Mouse (Mus musculus) limb, embryonic 11.5 days (tissue): ENCODE results near the gene Mknk2. TPM values are rescaled to one million over a fixed set of nuclear protein-coding genes. Genes with fewer than 3 reads are reported as not detected.

ENCODE experiments used
- ATAC-seq: fragments of 200-750 bp; cut with Nextera tagmentation; 2 replicates; pipeline ENCODE4 v1.8.0; 2017; ENCODE audit warnings: low read depth; ENCODE audit not compliant: insufficient number of reproducible peaks, low FRiP score, low TSS enrichment
- DNase-seq: peaks from one replicate; pipeline ENCODE4 v3.0.0-alpha.2; 2015; ENCODE audit warnings: low spot score
- H3K27ac ChIP-seq: fragments of 300-500 bp; sonication (generic); replicated peaks from 2 replicates; pipeline ENCODE4 v1.5.1; 2014; ENCODE audit warnings: low read depth, mild to moderate bottlenecking, low read length
- H3K27me3 ChIP-seq: fragments of 300-500 bp; sonication (generic); 2 replicates; pipeline ENCODE4 v1.6.1; 2014; ENCODE audit warnings: mild to moderate bottlenecking, low read length, mixed read lengths; ENCODE audit not compliant: control insufficient read depth, insufficient read depth
- H3K36me3 ChIP-seq: fragments of 300-500 bp; sonication (generic); 2 replicates; pipeline ENCODE4 v1.6.1; 2014; ENCODE audit warnings: mild to moderate bottlenecking, low read length, moderate library complexity, mixed read lengths; ENCODE audit not compliant: control insufficient read depth, insufficient read depth
- H3K4me1 ChIP-seq: fragments of 300-500 bp; sonication (generic); 2 replicates; pipeline ENCODE4 v1.6.1; 2014; ENCODE audit warnings: low read length, mixed read lengths; ENCODE audit not compliant: control insufficient read depth, insufficient read depth
- H3K4me2 ChIP-seq: fragments of 300-500 bp; sonication (generic); 2 replicates; pipeline ENCODE4 v1.6.1; 2014; ENCODE audit warnings: low read depth, mild to moderate bottlenecking, moderate library complexity; ENCODE audit not compliant: severe bottlenecking
- H3K4me3 ChIP-seq: fragments of 300-500 bp; sonication (generic); 2 replicates; pipeline ENCODE4 v1.5.1; 2014; ENCODE audit warnings: low read depth, low read length
- H3K9ac ChIP-seq: fragments of 300-500 bp; sonication (generic); 2 replicates; pipeline ENCODE4 v1.6.1; 2014; ENCODE audit warnings: mild to moderate bottlenecking, low read length
- H3K9me3 ChIP-seq: fragments of 300-500 bp; sonication (generic); 2 replicates; pipeline ENCODE4 v1.6.1; 2016; ENCODE audit warnings: low read length; ENCODE audit not compliant: control insufficient read depth
- WGBS: fragments of 180-500 bp; shearing (Covaris S2); extraction: QIAGEN DNeasy Blood & Tissue Kit; methylation state at CpG from one replicate; pipeline ENCODE4 v1.1.7; 2014; 5-methylcytosine and 5-hydroxymethylcytosine counted together
- polyA plus RNA-seq: library from polyadenylated mRNA; unstranded; fragments of >200 nt; fragmentation: Nextera tagmentation; extraction: Ambion mirVana; gene quantifications from 2 replicates; pipeline ENCODE4 v1.2.1, GENCODE M21; 2014

Mknk2 gene
- polyA plus RNA-seq, 1 experiment from 2014 or later = 98.5 TPM

DNA sequence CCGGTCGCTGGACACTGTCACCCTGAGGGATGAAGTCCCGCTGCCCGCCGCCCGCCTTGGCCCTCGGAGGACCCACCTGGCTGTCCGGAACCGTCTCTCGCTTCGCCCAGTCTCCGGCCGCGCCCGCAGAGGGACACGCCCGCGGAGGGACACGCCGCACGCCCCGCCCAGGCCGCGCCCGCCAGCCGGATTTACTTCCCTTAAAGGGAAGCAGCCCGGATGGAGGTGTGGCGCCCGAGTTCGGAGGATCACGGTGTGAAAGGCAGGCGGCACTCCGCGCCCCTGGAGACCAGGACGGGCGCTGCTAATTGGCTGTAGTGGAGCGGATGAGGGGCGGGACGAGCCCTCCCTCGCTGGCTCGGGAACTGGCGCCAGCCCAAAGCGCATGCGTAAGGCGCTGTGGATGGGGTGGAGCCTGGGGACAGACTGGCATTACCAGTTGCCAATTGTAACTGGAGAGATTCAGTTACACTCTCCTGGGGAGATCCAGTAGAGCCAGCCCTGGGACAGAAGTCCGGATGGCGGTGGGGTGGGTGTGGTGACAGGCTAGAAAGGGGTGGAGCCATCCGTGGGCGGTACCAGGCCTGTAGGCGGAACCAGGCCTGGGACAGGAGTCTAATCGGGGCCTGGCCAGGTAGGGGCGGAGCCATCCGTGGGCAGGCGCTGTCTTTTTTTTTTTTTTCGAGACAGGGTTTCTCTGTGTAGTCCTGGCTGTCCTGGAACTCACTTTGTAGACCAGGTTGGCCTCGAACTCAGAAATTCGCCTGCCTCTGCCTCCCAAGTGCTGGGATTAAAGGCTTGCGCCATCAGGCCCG is 24.0 kb upstream of the Mknk2 start, which contains the start of the genes Mob3a and Izumo4:
Gene Mob3a, minus strand, starts transcription at position 257 of the 815 bp plus-strand sequence.
Gene Izumo4, plus strand, starts transcription at position 464 of the 815 bp plus-strand sequence.
- peaks cover 7% of the 10 kb centered on the region for H3K4me1 ChIP-seq

GRCm38 (mm10) chr10:80700732-80701131 is 22.8 kb upstream of the Mknk2 start:
- Histone ChIP-seq H3K4me2 (peak overlapping the region; percentile 57; the same call in 1 of the 2 replicates), H3K27ac (no peak overlapping the region), H3K4me3 (peak overlapping the region; percentile 66; the same call in 1 of the 2 replicates), H3K9ac (no peak overlapping the region), H3K4me1 (peaks cover 7% of the 10 kb centered on the region), H3K27me3 (no peaks in the 10 kb centered on the region), H3K36me3 (no peaks in the 10 kb centered on the region; the same call in 1 of the 2 replicates), H3K9me3 (no peaks in the 10 kb centered on the region)
- 50% methylated on average over 4 of the region's 4 CpGs for WGBS
- DNase-seq (no peak), ATAC-seq (no peak)

More for the DNA sequence above, 24.0 kb upstream of the Mknk2 start, which contains the start of the genes Mob3a and Izumo4:
- Histone ChIP-seq H3K27me3 (no peaks in the 10 kb centered on the region), H3K9ac (peak within 1 kb of the TSS; percentile 67), H3K36me3 (peaks cover under 1% of the 10 kb centered on the region; the same call in 1 of the 2 replicates), H3K4me3 (peak within 1 kb of the TSS; percentile 66), H3K9me3 (no peaks in the 10 kb centered on the region), H3K27ac (peak within 1 kb of the TSS; percentile 69; the same call in 1 of the 2 replicates), H3K4me2 (peak within 1 kb of the TSS; percentile 57)
- peak; percentile 95 for ATAC-seq
- peak; percentile 99 for DNase-seq
- under 1% methylated on average over 58 of the region's 59 CpGs for WGBS

GRCm38 (mm10) chr10:80700038-80700504 is 22.2 kb upstream of the Mknk2 start:
- no peaks in the 10 kb centered on the region for H3K27me3 ChIP-seq
- no peak overlapping the region for H3K9ac ChIP-seq
- H3K4me2 ChIP-seq = no peak overlapping the region
- H3K36me3 ChIP-seq = no peaks in the 10 kb centered on the region; the same call in 1 of the 2 replicates
- no peak overlapping the region for H3K4me3 ChIP-seq
- 89% methylated on average over 7 of the region's 7 CpGs for WGBS
- H3K27ac ChIP-seq = no peak overlapping the region
- ATAC-seq (no peak), DNase-seq (no peak)
- H3K4me1 ChIP-seq = peaks cover 7% of the 10 kb centered on the region
- H3K9me3 ChIP-seq = no peaks in the 10 kb centered on the region

- Histone ChIP-seq H3K4me2 (no peak overlapping the region), H3K4me3 (no peak overlapping the region), H3K27ac (no peak overlapping the region), H3K27me3 (no peaks in the 10 kb centered on the region), H3K9ac (no peak overlapping the region), H3K36me3 (no peaks in the 10 kb centered on the region; the same call in 1 of the 2 replicates), H3K9me3 (no peaks in the 10 kb centered on the region), H3K4me1 (peaks cover 3% of the 10 kb centered on the region)
- WGBS = 95% methylated on average over 9 of the region's 9 CpGs
- DNase-seq = no peak
- ATAC-seq = no peak
Observed at GRCm38 (mm10) chr10:80698605-80699004, 20.7 kb upstream of the Mknk2 start.

- no peaks in the 10 kb centered on the region for H3K9me3 ChIP-seq
- H3K9ac ChIP-seq = no peak overlapping the region
- no peak overlapping the region for H3K4me3 ChIP-seq
- DNase-seq = no peak
- no peak overlapping the region for H3K4me2 ChIP-seq
- 83% methylated on average over 9 of the region's 9 CpGs for WGBS
- H3K36me3 ChIP-seq = no peaks in the 10 kb centered on the region; the same call in 1 of the 2 replicates
- H3K4me1 ChIP-seq = no peaks in the 10 kb centered on the region; the same call in 1 of the 2 replicates
- no peaks in the 10 kb centered on the region for H3K27me3 ChIP-seq
- no peak for ATAC-seq
- no peak overlapping the region for H3K27ac ChIP-seq
Observed at GRCm38 (mm10) chr10:80697812-80698211, 19.9 kb upstream of the Mknk2 start.

DNA sequence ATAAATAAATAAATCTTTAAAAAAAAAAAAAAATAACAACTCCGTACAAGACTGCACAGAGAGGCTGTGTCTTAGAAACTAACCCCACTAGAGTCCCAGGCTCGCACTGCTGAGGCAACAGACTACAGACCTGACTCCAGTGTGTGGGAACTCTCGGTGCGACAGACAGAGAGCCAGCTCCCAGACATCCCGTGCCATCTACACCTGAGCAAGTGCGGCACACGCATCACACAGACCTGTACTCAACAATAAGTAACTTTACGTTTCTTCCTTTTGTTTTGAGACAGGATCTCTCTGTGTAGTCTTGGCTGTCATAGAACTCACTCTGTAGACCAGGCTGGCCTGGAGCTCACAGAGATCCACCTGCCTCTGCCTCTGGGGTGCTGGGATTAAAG is 19.5 kb upstream of the Mknk2 start:
- Histone ChIP-seq H3K36me3 (no peaks in the 10 kb centered on the region; the same call in 1 of the 2 replicates), H3K27ac (no peak overlapping the region), H3K4me2 (no peak overlapping the region), H3K4me3 (no peak overlapping the region), H3K9me3 (no peaks in the 10 kb centered on the region), H3K27me3 (no peaks in the 10 kb centered on the region), H3K4me1 (no peaks in the 10 kb centered on the region; the same call in 1 of the 2 replicates), H3K9ac (no peak overlapping the region)
- ATAC-seq = no peak
- WGBS = 92% methylated on average over 8 of the region's 8 CpGs
- no peak for DNase-seq

DNA sequence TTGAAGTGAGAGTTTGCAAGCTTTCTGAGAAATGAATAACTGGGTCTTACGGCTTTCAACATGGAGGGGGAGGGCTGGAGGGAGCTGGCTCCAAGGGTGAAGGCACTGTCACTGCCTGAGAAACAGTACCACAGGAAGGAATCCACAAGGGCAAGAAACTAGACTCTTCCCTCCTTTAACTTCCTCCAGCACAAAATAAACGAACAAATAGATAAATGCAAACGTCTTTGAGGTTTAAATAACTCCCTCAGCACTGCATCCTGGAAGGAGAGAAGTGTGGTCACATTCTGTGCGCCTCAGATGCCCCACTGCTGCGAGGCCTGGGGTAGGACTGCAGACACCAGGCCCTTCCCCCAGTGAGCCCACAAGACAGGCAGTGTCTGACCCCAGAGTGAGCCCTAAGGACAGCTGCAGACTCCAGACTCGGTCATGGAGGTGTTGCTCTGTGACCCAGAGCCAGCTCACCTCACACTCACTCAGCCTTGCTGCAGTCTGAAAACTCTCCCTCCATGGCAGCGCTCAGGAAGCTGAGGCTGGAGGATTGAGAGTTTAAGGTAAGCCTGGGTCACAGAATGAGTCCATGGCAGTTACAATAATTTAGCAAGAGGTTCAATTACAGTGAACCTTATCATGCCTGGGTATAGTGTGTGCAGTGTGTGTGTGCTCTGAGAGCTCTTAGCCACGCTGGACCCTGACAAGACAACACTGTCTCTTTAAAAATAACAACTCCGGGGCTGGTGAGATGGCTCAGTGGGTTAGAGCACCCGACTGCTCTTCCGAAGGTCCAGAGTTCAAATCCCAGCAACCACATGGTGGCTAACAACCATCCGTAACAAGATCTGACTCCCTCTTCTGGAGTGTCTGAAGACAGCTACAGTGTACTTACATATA is 18.8 kb upstream of the Mknk2 start:
- ATAC-seq = no peak
- no peaks in the 10 kb centered on the region for H3K27me3 ChIP-seq
- no peak overlapping the region for H3K4me3 ChIP-seq
- DNase-seq = no peak
- no peak overlapping the region for H3K27ac ChIP-seq
- no peaks in the 10 kb centered on the region; the same call in 1 of the 2 replicates for H3K4me1 ChIP-seq
- H3K36me3 ChIP-seq = no peaks in the 10 kb centered on the region; the same call in 1 of the 2 replicates
- H3K9me3 ChIP-seq = no peaks in the 10 kb centered on the region
- 74% methylated on average over 11 of the region's 12 CpGs for WGBS
- no peak overlapping the region for H3K9ac ChIP-seq
- H3K4me2 ChIP-seq = no peak overlapping the region
